Mouse (Mus musculus) liver, embryonic 12.5 days (tissue): Measurements from ENCODE around the gene Tubg1. TPM values are rescaled to one million over a fixed set of nuclear protein-coding genes. Genes with fewer than 3 reads are reported as not detected.

Experiments
- microRNA-seq: library from miRNA; unstranded; fragments of <30 nt; microRNA quantifications from one replicate; pipeline ENCODE4, GENCODE M21; 2017
- polyA plus RNA-seq: library from polyadenylated mRNA; unstranded; fragments of >200 nt; fragmentation: Nextera tagmentation; extraction: Ambion mirVana; gene quantifications from 2 replicates; pipeline ENCODE4 v1.2.1, GENCODE M21; 2016

Tubg1 gene
- polyA plus RNA-seq, 1 experiment from 2014 or later: 59.6 TPM

Small RNAs within 50 kb of the gene (microRNA-seq; reads per million reads assigned to microRNA genes)
- gene Gm27626: not detected

Other genes with a start within 250 kb of the Tubg1 start
- 37.3 and 40.1 TPM in 2 replicates for gene Stat3, start 180.4 kb upstream of the Tubg1 start, polyA plus RNA-seq
- gene Cavin1, start 149.1 kb upstream of the Tubg1 start, polyA plus RNA-seq: 28.9 and 30.0 TPM in 2 replicates
- 56.5 and 57.6 TPM in 2 replicates for gene Atp6v0a1, start 110.5 kb upstream of the Tubg1 start, polyA plus RNA-seq
- gene Naglu, start 49.9 kb upstream of the Tubg1 start, polyA plus RNA-seq: 6.3 and 7.0 TPM in 2 replicates
- gene Hsd17b1, start 41.5 kb upstream of the Tubg1 start, polyA plus RNA-seq: 0.08 TPM in 1 of 2 replicates, not detected in the other
- gene Coasy, start 37.4 kb upstream of the Tubg1 start, polyA plus RNA-seq: 26.4 and 28.5 TPM in 2 replicates
- 34.9 and 35.7 TPM in 2 replicates for gene Mlx, start 32.7 kb upstream of the Tubg1 start, polyA plus RNA-seq
- gene Psmc3ip, start 24.5 kb upstream of the Tubg1 start, polyA plus RNA-seq: 28.2 and 28.3 TPM in 2 replicates
- 12.7 and 13.0 TPM in 2 replicates for gene Retreg3, start within 50 bp of the Tubg1 start, polyA plus RNA-seq
- gene Tubg2, start 36.0 kb downstream of the Tubg1 start, polyA plus RNA-seq: 0.57 and 0.62 TPM in 2 replicates
- 0.17 and 0.26 TPM in 2 replicates for gene Cntnap1, start 50.6 kb downstream of the Tubg1 start, polyA plus RNA-seq
- 2.7 and 2.8 TPM in 2 replicates for gene Plekhh3, start 51.4 kb downstream of the Tubg1 start, polyA plus RNA-seq
- gene Ccr10, start 55.5 kb downstream of the Tubg1 start, polyA plus RNA-seq: 0.07 TPM in 1 of 2 replicates, not detected in the other
- 9.8 and 10.3 TPM in 2 replicates for gene Ezh1, start 106.5 kb downstream of the Tubg1 start, polyA plus RNA-seq
- gene Ramp2, start 126.1 kb downstream of the Tubg1 start, polyA plus RNA-seq: 32.6 and 33.5 TPM in 2 replicates
- 106 TPM in 2 replicates for gene Vps25, start 133.8 kb downstream of the Tubg1 start, polyA plus RNA-seq
- 11.3 and 12.3 TPM in 2 replicates for gene Wnk4, start 140.6 kb downstream of the Tubg1 start, polyA plus RNA-seq
- gene Cntd1, start 159.1 kb downstream of the Tubg1 start, polyA plus RNA-seq: 0.74 and 1.3 TPM in 2 replicates
- 144 and 150 TPM in 2 replicates for gene Coa3, start 159.2 kb downstream of the Tubg1 start, polyA plus RNA-seq
- 115 and 119 TPM in 2 replicates for gene Becn1, start 182.3 kb downstream of the Tubg1 start, polyA plus RNA-seq
- gene Psme3, start 196.3 kb downstream of the Tubg1 start, polyA plus RNA-seq: 263 and 273 TPM in 2 replicates
- 2.2 TPM in 2 replicates for gene Aoc2, start 205.1 kb downstream of the Tubg1 start, polyA plus RNA-seq
- 0.05 and 0.06 TPM in 2 replicates for gene Aoc3, start 210.7 kb downstream of the Tubg1 start, polyA plus RNA-seq
- gene G6pc, start 247.6 kb downstream of the Tubg1 start, polyA plus RNA-seq: not detected in 2 replicates